Mouse (Mus musculus) natural killer cell, adult 2 months (primary cell): ENCODE measurements at regions not wholly inside any gene's neighbourhood (a gene's known extent, or its start where the extent isn't known, plus 50 kb on each side); places are given as distances from the start of the nearest gene placed in this dataset.
A peak's percentile ranks its signal among the peaks of the same experiment; 100 is the strongest.

Experiments used
- DNase-seq, 2 experiments: peaks; one replicate each; pipeline ENCODE4 v3.0.0; 2022; ENCODE audit warnings: low spot score in 2 of 2

- DNase-seq = no peak
Measured at GRCm38 (mm10) chr2:167757157-167757780, 67.6 kb upstream of the Tmem189 start.

DNA sequence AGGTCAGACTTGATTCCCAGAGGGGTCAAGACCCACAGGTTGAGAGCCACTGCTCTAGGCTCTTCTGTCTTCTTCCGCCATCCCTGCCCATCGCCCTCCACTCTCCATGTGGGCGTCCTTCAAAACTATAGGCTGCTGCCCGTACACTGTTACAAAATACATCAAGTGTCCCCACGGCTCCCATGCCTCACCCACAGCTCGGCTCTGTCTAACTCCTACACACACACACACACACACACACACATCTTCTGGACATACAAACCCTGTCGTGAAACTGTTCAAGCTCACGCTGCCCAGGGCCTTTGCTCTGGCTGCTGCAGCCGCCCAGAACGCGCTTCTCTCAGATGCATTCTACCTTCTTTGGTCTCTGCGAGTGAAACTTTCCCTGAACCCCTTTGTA lies 67.1 kb upstream of the Tmem189 start:
- DNase-seq = no peak

DNA sequence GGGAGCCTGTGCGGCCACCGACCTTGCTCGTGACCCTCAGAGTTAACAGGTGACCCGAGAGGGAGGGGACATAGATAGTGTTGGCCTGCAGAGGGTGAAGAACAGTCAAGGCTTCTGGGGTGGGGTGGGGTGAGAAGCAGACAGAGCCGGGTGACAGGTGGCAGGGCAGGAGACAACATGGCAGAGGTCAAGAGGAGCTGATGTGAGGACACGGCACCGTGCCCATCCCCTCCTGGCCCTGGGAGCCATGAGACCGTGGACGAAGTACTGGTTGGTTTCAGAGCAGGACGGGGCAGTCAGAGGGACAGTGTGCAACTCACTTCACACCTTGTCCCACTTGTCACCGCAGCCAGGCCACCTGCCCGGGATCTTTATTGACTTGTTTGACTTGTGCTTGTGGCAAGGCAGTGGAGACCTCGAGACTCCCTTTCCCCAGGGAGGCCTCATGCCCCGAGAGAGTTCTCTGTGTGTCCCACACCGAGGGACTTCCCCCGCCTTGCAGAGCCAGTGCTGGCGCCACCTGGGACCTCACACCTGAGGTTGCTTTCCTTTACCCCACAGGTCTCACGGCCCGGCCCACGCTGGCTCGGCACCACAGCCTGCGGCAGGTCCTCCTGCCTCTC lies 65.4 kb upstream of the Tmem189 start:
- DNase-seq = peak in 1 of 2 experiments; percentile 79

DNA sequence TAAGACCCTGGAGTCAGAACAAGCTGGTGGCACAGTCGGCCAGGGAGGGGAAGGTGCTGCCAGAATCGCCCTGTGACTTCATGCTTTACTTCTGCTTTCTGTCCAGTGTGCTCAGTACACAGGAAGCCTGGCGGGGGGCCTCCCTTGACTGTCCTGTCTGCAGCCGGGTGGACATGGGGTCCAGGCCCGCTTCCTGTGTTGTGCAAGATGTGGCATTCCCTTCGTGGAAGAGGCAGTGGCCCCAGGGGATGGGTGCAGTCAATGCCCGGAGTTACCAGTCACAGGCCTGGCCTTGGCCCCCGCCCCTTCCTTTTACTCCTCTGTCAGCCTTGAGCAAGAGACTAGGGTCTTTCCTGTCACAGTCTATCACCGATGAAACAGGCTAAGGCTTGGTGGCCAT lies 64.3 kb upstream of the Tmem189 start:
- DNase-seq = peak; percentile 52 to 73

DNA sequence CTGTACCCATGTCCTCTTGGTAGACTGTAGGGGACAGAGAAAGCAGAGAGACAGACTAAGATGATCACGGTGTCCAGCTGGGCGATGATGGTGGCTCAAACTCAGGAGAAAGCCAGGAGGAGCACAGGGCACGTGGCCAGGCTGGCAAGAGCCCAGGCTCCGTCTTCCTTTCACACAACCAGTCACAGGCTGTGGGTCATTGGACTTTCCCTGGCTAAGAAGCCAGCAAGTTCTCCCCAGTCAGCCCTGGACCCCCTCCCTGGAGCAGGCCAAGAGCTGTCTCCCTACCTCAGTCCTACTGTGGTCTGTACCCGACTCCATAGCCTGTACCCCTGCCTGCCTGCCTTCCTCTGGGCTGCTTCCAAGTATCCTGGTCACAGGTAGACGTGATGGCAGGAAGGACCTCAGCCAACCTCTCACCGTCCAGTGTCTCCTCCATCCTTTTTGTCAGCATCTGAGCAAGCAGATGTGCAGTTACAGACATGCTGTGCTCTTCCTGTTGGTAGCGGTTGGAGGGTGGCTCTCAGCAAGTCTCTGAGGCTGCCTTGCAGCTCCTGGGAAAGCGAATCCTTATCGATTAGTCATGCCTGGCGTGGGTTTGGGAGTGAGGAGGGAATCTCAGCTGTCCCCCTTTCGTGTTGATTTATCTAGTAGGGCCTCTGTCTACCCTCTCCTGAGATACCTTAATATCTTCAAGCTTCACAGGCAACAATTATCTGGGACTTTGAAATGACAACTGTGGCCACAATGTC lies 63.4 kb upstream of the Tmem189 start:
- no peak for DNase-seq

GRCm38 (mm10) chr2:167751585-167751984 lies 62.0 kb upstream of the Tmem189 start:
- no peak for DNase-seq

- no peak for DNase-seq
Measured at GRCm38 (mm10) chr2:167748297-167748696, 58.7 kb upstream of the Tmem189 start.

DNA sequence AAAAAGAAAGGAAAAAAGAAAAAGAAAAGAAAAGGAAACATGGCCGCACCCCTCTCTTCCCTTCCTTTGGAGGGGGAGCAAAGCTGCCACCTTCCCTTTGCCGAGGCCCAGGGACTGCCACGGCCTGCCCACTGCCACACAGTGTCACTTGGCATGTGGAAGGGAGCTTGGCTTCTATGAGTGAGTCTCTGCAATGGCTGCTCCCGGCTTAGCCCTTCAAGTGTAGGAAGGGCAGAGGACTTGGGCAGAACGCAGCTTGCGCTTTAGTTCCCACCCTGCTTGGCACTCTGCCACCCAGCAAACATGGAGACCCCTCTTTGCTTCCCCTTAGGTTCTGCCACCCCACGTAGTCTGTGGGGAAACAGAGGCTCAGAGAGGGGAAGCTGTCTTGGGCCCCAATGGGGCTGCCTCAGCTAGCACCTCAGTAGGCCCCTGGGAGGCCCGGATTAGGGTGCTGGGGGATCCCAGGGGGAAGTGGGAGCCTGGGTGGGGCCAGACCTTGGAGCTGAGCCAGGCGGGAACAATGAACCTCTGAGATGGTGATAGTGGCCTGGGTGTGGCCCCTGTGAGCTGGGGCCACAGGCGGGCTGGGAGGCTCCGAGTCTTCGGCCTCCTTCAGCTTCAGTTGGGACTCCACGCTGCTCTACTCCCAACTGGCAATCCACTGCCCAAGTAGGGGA lies 57.7 kb upstream of the Tmem189 start:
- no peak for DNase-seq

DNA sequence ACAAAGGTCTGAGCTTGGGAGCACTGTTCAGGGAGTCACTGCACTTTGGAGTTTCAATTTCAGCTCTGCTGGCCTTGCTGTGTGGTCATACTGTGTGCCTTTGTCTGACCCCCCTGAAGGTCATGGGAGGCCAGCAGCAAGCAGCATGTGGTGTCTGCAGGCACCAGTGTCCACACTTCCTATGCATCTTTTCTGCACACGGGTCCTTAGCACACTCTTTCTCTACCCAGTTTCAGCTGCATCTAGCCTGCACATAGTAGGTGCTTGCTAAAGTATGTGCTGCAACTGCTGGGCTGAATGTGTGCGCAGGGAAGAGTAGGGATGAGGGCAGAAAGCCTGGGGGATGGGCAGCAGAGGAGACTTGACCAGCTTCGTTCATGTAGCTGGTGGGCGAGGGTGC lies 56.7 kb upstream of the Tmem189 start:
- no peak for DNase-seq

DNA sequence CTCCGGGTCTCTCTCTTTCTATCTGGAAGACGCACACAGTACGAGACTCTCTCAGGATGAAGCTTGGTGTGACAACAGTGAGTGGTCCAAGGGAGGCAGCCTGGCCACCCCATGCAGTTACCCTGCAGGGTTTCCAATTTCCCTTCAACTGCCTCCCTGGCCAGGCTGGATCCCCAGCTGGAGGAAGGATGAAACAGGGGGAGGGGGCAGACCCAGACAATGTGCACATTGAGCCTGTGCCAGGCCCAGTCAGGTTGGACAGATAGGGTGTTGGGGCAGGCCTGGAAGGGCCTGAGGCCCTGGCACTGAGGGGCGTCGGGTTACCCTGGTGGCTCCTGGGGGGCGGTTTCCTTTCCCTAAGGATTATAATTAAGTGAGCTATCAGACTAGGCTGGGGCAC lies 55.8 kb upstream of the Tmem189 start:
- no peak for DNase-seq

DNA sequence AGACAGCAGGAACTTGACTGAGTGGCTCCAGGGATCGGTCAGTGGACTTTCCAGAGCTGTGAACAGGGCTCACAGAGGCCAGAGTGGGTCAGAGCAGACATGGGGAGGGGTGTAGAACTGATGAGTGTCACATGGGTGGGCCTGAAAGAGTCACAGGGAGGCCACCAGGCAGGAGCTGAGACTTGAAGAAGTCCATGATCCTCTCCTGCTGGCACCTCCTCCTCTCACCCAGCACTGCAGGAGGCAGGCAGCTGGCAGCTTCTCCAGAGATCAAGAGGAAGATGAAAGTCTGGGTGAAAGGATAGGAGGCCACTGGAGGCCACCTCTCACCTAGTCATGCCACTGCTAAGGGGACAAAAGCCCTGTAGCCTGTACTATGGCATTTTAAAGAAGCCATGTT lies 54.5 kb upstream of the Tmem189 start:
- no peak for DNase-seq

DNA sequence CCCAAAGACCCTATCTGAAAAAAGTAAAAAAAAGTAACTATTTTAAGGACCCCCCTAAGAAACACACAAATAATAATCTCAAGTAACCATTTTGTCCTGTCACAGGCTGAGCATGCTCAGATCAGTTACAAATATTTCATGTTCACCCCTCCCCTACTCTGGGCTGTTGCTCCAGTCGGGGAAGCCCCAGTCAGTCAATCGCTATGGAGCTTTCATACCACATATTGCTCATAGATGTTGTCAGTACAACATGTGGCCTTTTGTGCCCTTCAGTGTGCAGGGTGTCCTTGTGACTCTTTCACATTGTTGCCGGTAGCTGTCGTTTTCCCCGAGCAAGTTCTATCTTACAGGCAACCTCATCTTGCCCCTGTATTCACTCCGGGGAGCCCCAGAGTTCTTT lies 52.9 kb upstream of the Tmem189 start:
- DNase-seq = peak in 1 of 2 experiments; percentile 35

DNA sequence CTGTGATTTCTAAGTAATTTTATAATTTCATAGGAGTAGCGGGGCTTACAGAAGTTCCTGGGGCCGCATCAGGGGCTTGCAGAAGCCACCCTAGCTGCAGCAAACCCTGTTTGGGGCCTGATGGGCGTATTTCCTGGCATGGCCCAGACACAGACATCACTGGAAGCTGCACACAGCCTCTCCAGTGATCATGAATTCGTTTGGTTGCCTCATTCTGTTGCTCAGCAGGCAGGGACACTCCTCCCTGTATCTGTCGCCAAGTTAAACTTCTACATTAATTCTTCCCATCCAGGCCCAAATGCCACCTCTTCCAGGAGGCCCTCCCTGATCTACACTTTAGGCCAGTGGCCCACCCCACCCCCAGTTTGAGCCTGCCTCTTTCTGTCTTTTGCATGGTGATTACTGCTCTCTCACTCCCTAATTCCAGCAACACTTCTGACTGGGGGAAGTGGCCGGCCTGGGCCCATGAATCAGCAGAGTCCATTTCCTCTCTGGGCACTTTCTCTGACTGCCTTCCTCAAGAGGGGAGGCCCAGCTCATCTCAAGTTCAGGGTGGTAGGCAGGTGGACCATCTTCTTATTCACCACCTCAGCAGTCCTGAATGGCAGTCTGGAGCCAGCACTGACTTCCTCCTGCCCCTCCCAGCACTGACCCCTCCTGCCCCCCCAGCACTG lies 51.0 kb upstream of the Tmem189 start:
- DNase-seq = no peak
